Mouse (Mus musculus) urinary bladder, postnatal 10 days (tissue): ENCODE data around the gene Chit1.

Experiments
- DNase-seq: peaks from one replicate; pipeline ENCODE4 v3.0.0; 2022; ENCODE audit warnings: low spot score

The Chit1 gene

GRCm38 (mm10) chr1:134110979-134111378 lies at the start of gene Chit1:
Gene Chit1 (plus strand): TSS chr1:134111242.
- DNase-seq = no peak

- DNase-seq = no peak
Observed at GRCm38 (mm10) chr1:134061915-134062314, 49.1 kb upstream of the Chit1 start.

GRCm38 (mm10) chr1:134062411-134063085 lies 48.5 kb upstream of the Chit1 start:
- no peak for DNase-seq

GRCm38 (mm10) chr1:134063086-134063772 lies 47.8 kb upstream of the Chit1 start:
- no peak for DNase-seq

GRCm38 (mm10) chr1:134063773-134064125 lies 47.3 kb upstream of the Chit1 start:
- no peak for DNase-seq

- DNase-seq = no peak
Observed at GRCm38 (mm10) chr1:134064296-134064831, 46.7 kb upstream of the Chit1 start.

- DNase-seq = no peak
Observed at GRCm38 (mm10) chr1:134065241-134065809, 45.7 kb upstream of the Chit1 start.

GRCm38 (mm10) chr1:134066554-134066953 lies 44.5 kb upstream of the Chit1 start:
- no peak for DNase-seq

GRCm38 (mm10) chr1:134067143-134067619 lies 43.9 kb upstream of the Chit1 start:
- DNase-seq = no peak

GRCm38 (mm10) chr1:134070099-134070669 lies 40.9 kb upstream of the Chit1 start:
- DNase-seq = no peak

GRCm38 (mm10) chr1:134071411-134072018 lies 39.5 kb upstream of the Chit1 start:
- no peak for DNase-seq

- DNase-seq = no peak
Observed at GRCm38 (mm10) chr1:134073061-134073564, 37.9 kb upstream of the Chit1 start.

GRCm38 (mm10) chr1:134073658-134074057 lies 37.4 kb upstream of the Chit1 start:
- no peak for DNase-seq

GRCm38 (mm10) chr1:134074184-134074583 lies 36.9 kb upstream of the Chit1 start:
- no peak for DNase-seq

GRCm38 (mm10) chr1:134074606-134075005 lies 36.4 kb upstream of the Chit1 start:
- no peak for DNase-seq

- DNase-seq = no peak
Observed at GRCm38 (mm10) chr1:134075532-134075931, 35.5 kb upstream of the Chit1 start.

- DNase-seq = no peak
Observed at GRCm38 (mm10) chr1:134076789-134077188, 34.3 kb upstream of the Chit1 start.

GRCm38 (mm10) chr1:134077389-134078060 lies 33.5 kb upstream of the Chit1 start:
- DNase-seq = no peak

- DNase-seq = no peak
Observed at GRCm38 (mm10) chr1:134078061-134078795, 32.8 kb upstream of the Chit1 start.

- DNase-seq = peak; percentile 93
Observed at GRCm38 (mm10) chr1:134078802-134079476, 32.1 kb upstream of the Chit1 start, which contains the start of gene Btg2. Gene Btg2 (minus strand): TSS chr1:134079120.
